Mouse (Mus musculus): ENCODE data around the gene Shh. TPM values are rescaled to one million over a fixed set of nuclear protein-coding genes. Genes with fewer than 3 reads are reported as not detected.

The Shh gene
- polyA plus RNA-seq, 1 experiment from 2014 or later: 1.5 TPM

- Histone ChIP-seq H3K4me2 (peak overlapping the region; percentile 81), H3K9me3 (replicated peaks) (no peaks in the 10 kb centered on the region), H3K4me3 (replicated peaks) (peak overlapping the region; percentile 42), H3K36me3 (no peaks in the 10 kb centered on the region), H3K9ac (replicated peaks) (peak overlapping the region; percentile 27), H3K27ac (replicated peaks) (no peak overlapping the region), H3K4me1 (peaks cover 39% of the 10 kb centered on the region), H3K27me3 (replicated peaks) (peaks cover 82% of the 10 kb centered on the region)
- ATAC-seq (ENCODE audit: low FRiP score): peak; percentile 61
- WGBS: under 1% methylated on average over 94 of the region's 95 CpGs
Observed at GRCm38 (mm10) chr5:28457921-28458641, 9.0 kb downstream of the Shh start.

DNA sequence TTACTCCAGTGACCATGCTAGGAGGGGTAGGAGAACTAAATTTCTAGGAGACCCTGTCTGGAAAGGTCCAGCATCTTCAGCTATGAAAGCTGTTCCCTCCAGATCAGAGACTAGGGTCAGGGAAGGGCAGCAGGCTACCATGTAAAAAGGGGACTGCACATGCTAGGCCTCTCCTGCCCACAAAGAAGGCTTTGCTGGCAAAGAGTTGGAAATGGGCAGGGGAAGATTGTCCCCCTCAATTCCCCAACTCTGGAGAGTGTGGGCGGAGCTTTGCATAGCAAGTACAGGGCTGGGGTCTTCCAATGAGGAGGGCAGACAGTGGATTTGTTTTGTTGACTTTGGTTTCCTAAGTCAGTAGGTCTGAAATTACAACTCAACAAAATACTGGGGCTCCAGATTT lies 10.7 kb downstream of the Shh start:
- H3K9ac ChIP-seq (replicated peaks): no peak overlapping the region
- peaks cover 68% of the 10 kb centered on the region for H3K27me3 ChIP-seq (replicated peaks)
- no peak overlapping the region for H3K4me3 ChIP-seq (replicated peaks)
- H3K4me2 ChIP-seq: no peak overlapping the region
- 71% methylated on average over 1 of the region's 1 CpGs for WGBS
- ATAC-seq (ENCODE audit: low FRiP score): no peak
- no peaks in the 10 kb centered on the region for H3K9me3 ChIP-seq (replicated peaks)
- no peak overlapping the region for H3K27ac ChIP-seq (replicated peaks)
- H3K4me1 ChIP-seq: peaks cover 31% of the 10 kb centered on the region
- no peaks in the 10 kb centered on the region for H3K36me3 ChIP-seq

DNA sequence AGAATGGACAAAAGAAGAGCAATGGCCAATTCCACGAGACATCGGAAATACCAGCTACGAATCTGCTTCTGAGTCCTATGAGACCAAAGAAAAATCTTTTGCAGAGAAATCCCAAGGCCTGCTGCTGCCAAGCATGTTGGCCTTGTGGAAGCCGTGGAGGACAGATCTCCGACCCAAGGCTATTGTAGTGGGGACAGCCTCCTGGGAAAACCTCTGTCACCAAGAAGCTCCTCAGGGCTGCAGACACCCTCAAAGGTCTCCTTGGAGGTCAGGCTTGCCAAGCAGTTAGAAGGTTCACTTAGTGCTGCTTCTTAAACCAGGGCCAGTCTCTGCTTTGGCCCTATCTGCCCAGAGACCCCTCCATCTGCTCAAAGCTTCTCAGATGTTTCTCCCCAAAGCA lies 11.3 kb downstream of the Shh start:
- Histone ChIP-seq H3K27me3 (replicated peaks) (peaks cover 62% of the 10 kb centered on the region), H3K9ac (replicated peaks) (no peak overlapping the region), H3K9me3 (replicated peaks) (no peaks in the 10 kb centered on the region), H3K27ac (replicated peaks) (no peak overlapping the region), H3K4me1 (peaks cover 30% of the 10 kb centered on the region), H3K4me2 (no peak overlapping the region), H3K4me3 (replicated peaks) (no peak overlapping the region), H3K36me3 (no peaks in the 10 kb centered on the region)
- 81% methylated on average over 5 of the region's 5 CpGs for WGBS
- no peak for ATAC-seq (ENCODE audit: low FRiP score)

DNA sequence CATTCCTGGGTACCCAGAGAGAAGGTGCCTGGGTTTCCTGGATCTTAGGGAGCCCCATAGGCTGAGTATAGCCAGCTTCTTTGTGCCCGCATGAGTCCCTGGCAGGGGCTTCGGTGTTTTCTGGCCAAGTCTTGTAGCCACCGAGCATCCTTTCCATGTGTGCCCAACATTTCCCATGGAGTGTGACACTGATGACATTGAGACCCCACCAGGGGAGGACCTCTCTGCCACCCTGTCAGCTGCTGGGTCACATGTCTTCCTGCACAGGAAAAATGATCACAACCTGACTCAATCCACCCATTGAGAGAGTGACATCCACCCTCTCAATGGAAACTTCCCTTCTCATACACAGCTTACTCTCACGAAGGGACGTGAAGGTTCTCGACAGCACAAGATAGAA lies 12.5 kb downstream of the Shh start:
- no peak overlapping the region for H3K27ac ChIP-seq (replicated peaks)
- H3K36me3 ChIP-seq: no peaks in the 10 kb centered on the region
- 89% methylated on average over 6 of the region's 6 CpGs for WGBS
- peaks cover 20% of the 10 kb centered on the region for H3K4me1 ChIP-seq
- no peak overlapping the region for H3K4me2 ChIP-seq
- no peak overlapping the region for H3K4me3 ChIP-seq (replicated peaks)
- ATAC-seq (ENCODE audit: low FRiP score): no peak
- H3K27me3 ChIP-seq (replicated peaks): peaks cover 60% of the 10 kb centered on the region
- no peaks in the 10 kb centered on the region for H3K9me3 ChIP-seq (replicated peaks)
- no peak overlapping the region for H3K9ac ChIP-seq (replicated peaks)

DNA sequence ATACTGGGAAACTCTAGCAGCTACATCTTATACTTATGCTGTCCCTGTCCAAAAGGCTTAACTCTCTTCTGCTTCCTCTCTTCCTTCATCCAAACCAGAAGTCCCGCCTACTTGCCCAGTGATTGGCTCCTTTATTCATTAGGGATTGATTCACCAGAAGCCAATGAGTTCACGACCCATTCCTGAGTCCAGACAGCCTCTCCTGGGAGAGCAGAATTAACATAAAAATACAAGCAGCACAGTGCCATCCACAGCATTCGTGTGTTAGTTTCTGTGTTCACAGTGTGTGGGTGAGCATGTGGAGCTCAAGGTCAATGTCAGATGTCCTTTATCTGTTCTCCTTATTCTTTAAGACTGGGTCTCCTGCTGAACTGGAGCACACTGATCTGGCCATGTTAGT lies 13.5 kb downstream of the Shh start:
- H3K4me2 ChIP-seq: no peak overlapping the region
- no peaks in the 10 kb centered on the region for H3K9me3 ChIP-seq (replicated peaks)
- WGBS: 26% methylated on average over 3 of the region's 3 CpGs
- H3K27me3 ChIP-seq (replicated peaks): peaks cover 49% of the 10 kb centered on the region
- H3K9ac ChIP-seq (replicated peaks): no peak overlapping the region
- no peak for ATAC-seq (ENCODE audit: low FRiP score)
- no peak overlapping the region for H3K27ac ChIP-seq (replicated peaks)
- H3K36me3 ChIP-seq: no peaks in the 10 kb centered on the region
- no peak overlapping the region for H3K4me3 ChIP-seq (replicated peaks)
- H3K4me1 ChIP-seq: peaks cover 9% of the 10 kb centered on the region

- no peak overlapping the region for H3K9ac ChIP-seq (replicated peaks)
- no peak overlapping the region for H3K4me3 ChIP-seq (replicated peaks)
- H3K27ac ChIP-seq (replicated peaks): no peak overlapping the region
- 92% methylated on average over 5 of the region's 5 CpGs for WGBS
- no peak for ATAC-seq (ENCODE audit: low FRiP score)
- H3K4me1 ChIP-seq: peaks cover 5% of the 10 kb centered on the region
- no peak overlapping the region for H3K4me2 ChIP-seq
- no peaks in the 10 kb centered on the region for H3K9me3 ChIP-seq (replicated peaks)
- H3K36me3 ChIP-seq: no peaks in the 10 kb centered on the region
- H3K27me3 ChIP-seq (replicated peaks): peaks cover 45% of the 10 kb centered on the region
Observed at GRCm38 (mm10) chr5:28453086-28453485, 14.0 kb downstream of the Shh start.

GRCm38 (mm10) chr5:28451053-28451638 lies 15.9 kb downstream of the Shh start:
- Histone ChIP-seq H3K4me3 (replicated peaks) (no peak overlapping the region), H3K4me1 (no peaks in the 10 kb centered on the region), H3K36me3 (no peaks in the 10 kb centered on the region), H3K27ac (replicated peaks) (no peak overlapping the region), H3K4me2 (no peak overlapping the region), H3K9me3 (replicated peaks) (no peaks in the 10 kb centered on the region), H3K9ac (replicated peaks) (no peak overlapping the region), H3K27me3 (replicated peaks) (peaks cover 30% of the 10 kb centered on the region)
- 23% methylated on average over 6 of the region's 6 CpGs for WGBS
- ATAC-seq (ENCODE audit: low FRiP score): peak; percentile 84

- no peak for ATAC-seq (ENCODE audit: low FRiP score)
- Histone ChIP-seq H3K9me3 (replicated peaks) (no peaks in the 10 kb centered on the region), H3K36me3 (no peaks in the 10 kb centered on the region), H3K27me3 (replicated peaks) (peaks cover 21% of the 10 kb centered on the region), H3K4me2 (no peak overlapping the region), H3K4me3 (replicated peaks) (no peak overlapping the region), H3K27ac (replicated peaks) (no peak overlapping the region), H3K9ac (replicated peaks) (no peak overlapping the region), H3K4me1 (no peaks in the 10 kb centered on the region)
- 63% methylated on average over 3 of the region's 3 CpGs for WGBS
Observed at GRCm38 (mm10) chr5:28450126-28450890, 16.7 kb downstream of the Shh start.

DNA sequence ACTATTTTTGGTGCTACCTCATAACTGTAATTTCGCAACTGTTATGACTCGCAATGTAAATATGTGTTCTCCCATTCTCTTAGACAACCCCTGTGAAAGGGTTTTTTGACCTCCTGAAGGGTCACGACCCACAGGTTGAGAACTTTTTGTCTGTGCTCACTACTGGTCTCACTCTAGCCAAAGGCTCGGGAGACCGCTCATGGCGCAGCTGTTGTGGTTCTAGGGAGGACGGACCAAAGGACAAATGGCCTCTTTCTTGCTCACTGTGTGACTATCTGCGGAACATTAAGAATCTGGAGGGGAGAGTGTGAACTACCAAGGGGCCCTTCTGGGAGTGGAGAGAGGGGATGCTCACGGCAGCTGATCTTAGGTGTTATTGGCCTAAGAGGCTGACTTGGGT lies 41.1 kb downstream of the Shh start:
- no peaks in the 10 kb centered on the region for H3K4me1 ChIP-seq
- no peak overlapping the region for H3K27ac ChIP-seq (replicated peaks)
- H3K4me3 ChIP-seq (replicated peaks): no peak overlapping the region
- H3K27me3 ChIP-seq (replicated peaks): no peaks in the 10 kb centered on the region
- no peaks in the 10 kb centered on the region for H3K9me3 ChIP-seq (replicated peaks)
- ATAC-seq (ENCODE audit: low FRiP score): no peak
- H3K9ac ChIP-seq (replicated peaks): no peak overlapping the region
- no peak overlapping the region for H3K4me2 ChIP-seq
- WGBS: 94% methylated on average over 9 of the region's 9 CpGs
- H3K36me3 ChIP-seq: no peaks in the 10 kb centered on the region

GRCm38 (mm10) chr5:28423781-28424180 lies 43.3 kb downstream of the Shh start:
- H3K4me2 ChIP-seq: no peak overlapping the region
- 77% methylated on average over 4 of the region's 4 CpGs for WGBS

DNA sequence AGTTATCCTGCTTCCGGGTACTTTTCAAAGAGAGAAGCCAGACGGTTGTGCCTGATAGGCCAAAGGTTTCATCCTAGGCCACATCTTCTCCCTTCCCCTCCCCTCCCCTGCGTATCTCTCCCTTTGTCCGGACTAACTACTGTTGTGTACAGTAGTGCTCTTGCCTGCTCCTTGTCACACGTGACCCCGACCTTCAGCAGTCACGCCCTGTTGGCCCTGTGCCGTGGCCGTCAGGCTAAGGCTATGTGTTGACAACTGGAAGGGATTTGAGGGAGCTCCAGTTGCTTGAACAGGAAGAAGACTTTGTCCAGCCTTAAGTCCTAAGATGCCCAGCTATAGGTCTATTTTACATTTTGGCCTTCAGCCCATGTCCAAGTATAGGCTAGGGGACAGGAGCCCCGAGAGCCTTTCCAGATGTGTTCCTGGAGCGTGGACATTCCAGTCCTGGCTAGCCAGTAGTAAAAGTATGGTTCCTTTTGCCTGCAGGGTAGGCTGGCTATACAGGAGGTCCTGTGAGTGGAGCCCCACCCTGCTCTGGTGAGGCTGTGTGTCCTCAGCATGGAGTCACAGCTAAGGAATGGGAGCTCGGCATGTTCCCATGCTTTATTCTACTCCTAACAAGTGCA lies 47.3 kb downstream of the Shh start:
- no peaks in the 10 kb centered on the region for H3K27me3 ChIP-seq (replicated peaks)
- H3K4me2 ChIP-seq: no peak overlapping the region
- H3K4me3 ChIP-seq (replicated peaks): no peak overlapping the region
- H3K27ac ChIP-seq (replicated peaks): no peak overlapping the region
- no peak overlapping the region for H3K9ac ChIP-seq (replicated peaks)
- 94% methylated on average over 12 of the region's 12 CpGs for WGBS
- no peak for ATAC-seq (ENCODE audit: low FRiP score)
- no peaks in the 10 kb centered on the region for H3K4me1 ChIP-seq
- H3K9me3 ChIP-seq (replicated peaks): no peaks in the 10 kb centered on the region
- H3K36me3 ChIP-seq: peaks cover 42% of the 10 kb centered on the region

More at GRCm38 (mm10) chr5:28423781-28424180, 43.3 kb downstream of the Shh start:
- H3K9ac ChIP-seq (replicated peaks): no peak overlapping the region
- no peak for ATAC-seq (ENCODE audit: low FRiP score)
- no peaks in the 10 kb centered on the region for H3K4me1 ChIP-seq
- H3K4me3 ChIP-seq (replicated peaks): no peak overlapping the region
- H3K27ac ChIP-seq (replicated peaks): no peak overlapping the region
- no peaks in the 10 kb centered on the region for H3K9me3 ChIP-seq (replicated peaks)
- no peaks in the 10 kb centered on the region for H3K27me3 ChIP-seq (replicated peaks)
- H3K36me3 ChIP-seq: peaks cover 5% of the 10 kb centered on the region; the same call in 1 of the 2 replicates
